Mouse (Mus musculus): ENCODE data around the gene Gm20458.

DNA sequence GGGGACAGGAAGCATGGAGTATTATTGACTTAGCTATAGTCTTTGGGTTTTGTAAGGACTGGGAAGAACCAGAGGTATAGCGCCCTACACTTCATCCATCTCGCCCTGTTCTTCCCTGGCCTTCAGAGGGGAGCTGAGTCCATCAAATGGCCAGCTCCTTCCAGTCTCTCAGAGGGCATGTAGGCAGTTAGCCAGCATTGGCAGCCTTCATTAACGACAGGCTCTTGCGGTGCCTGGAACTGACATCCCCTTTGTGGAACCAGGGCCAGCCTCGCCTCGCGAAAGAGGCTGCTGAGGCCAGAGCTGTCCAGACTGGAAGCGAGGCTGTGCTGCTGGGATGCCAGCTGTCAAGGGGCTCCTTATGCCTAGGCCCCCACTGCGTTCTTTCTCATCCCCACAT, 27.0 kb downstream of the Gm20458 start:
- TF ChIP-seq CTCF (IDR thresholded peaks at IDR 0.05; ENCODE audit: borderline replicate concordance, control insufficient read depth, extremely low read depth, insufficient read depth, low read length, poor library complexity) (no peak), POLR2A (IDR thresholded peaks at IDR 0.05; ENCODE audit: control insufficient read depth, extremely low read depth, insufficient read depth, low read length, poor library complexity) (no peak)

All from thymus, adult 2 months (tissue).